Mouse (Mus musculus) ES-E14 (cell line): ENCODE results near the gene Ywhab.

Experiments
- CHD2 ChIP-seq: IDR thresholded peaks from 2 replicates; pipeline ENCODE4 v1.6.1; 2014; ENCODE audit warnings: mild to moderate bottlenecking, low read depth, low read length, inconsistent platforms
- HCFC1 ChIP-seq: IDR thresholded peaks from 2 replicates; pipeline ENCODE4 v1.6.1; 2012; ENCODE audit warnings: low read length, inconsistent platforms, borderline replicate concordance; ENCODE audit not compliant: insufficient read depth
- ZC3H11A ChIP-seq: IDR thresholded peaks from 2 replicates; pipeline ENCODE4 v1.6.1; 2012; ENCODE audit warnings: low read depth, mild to moderate bottlenecking, inconsistent platforms, low read length, borderline replicate concordance

- TF ChIP-seq CHD2 (no peak), ZC3H11A (no peak), HCFC1 (no peak)
Measured at GRCm38 (mm10) chr2:164004503-164004902, 9.7 kb downstream of the Ywhab start.
